Mouse (Mus musculus) midbrain, embryonic 13.5 days (tissue): ENCODE results near the gene Tln2. TPM values are rescaled to one million over a fixed set of nuclear protein-coding genes. Genes with fewer than 3 reads are reported as not detected.
A peak's percentile ranks its signal among the peaks of the same experiment; 100 is the strongest.

Experiments
- ATAC-seq: fragments of 200-750 bp; cut with Nextera tagmentation; 2 replicates; pipeline ENCODE4 v1.8.0; 2017; ENCODE audit warnings: mild to moderate bottlenecking, moderate TSS enrichment, moderate library complexity
- H3K27ac ChIP-seq: fragments of 300-500 bp; sonication (generic); 2 replicates; pipeline ENCODE4 v1.5.1; 2015; ENCODE audit warnings: inconsistent platforms, mild to moderate bottlenecking, moderate library complexity
- H3K27me3 ChIP-seq: fragments of 300-500 bp; sonication (generic); 2 replicates; pipeline ENCODE4 v1.6.1; 2015; ENCODE audit warnings: mild to moderate bottlenecking, inconsistent platforms
- H3K36me3 ChIP-seq: fragments of 300-500 bp; sonication (generic); 2 replicates; pipeline ENCODE4 v1.6.1; 2015; ENCODE audit warnings: mild to moderate bottlenecking, inconsistent platforms
- H3K4me1 ChIP-seq: fragments of 300-500 bp; sonication (generic); replicated peaks from 2 replicates; pipeline ENCODE4 v1.6.1; 2015; ENCODE audit warnings: inconsistent platforms
- H3K4me2 ChIP-seq: fragments of 300-500 bp; sonication (generic); replicated peaks from 2 replicates; pipeline ENCODE4 v1.6.1; 2015; ENCODE audit warnings: moderate library complexity, mild to moderate bottlenecking, inconsistent platforms
- H3K4me3 ChIP-seq: fragments of 300-500 bp; sonication (generic); replicated peaks from 2 replicates; pipeline ENCODE4 v1.5.1; 2015; ENCODE audit warnings: mild to moderate bottlenecking, inconsistent platforms
- H3K9ac ChIP-seq: fragments of 300-500 bp; sonication (generic); replicated peaks from 2 replicates; pipeline ENCODE4 v1.6.1; 2015; ENCODE audit warnings: mild to moderate bottlenecking, inconsistent platforms
- H3K9me3 ChIP-seq: fragments of 300-500 bp; sonication (generic); 2 replicates; pipeline ENCODE4 v1.6.1; 2016; ENCODE audit warnings: mild to moderate bottlenecking, inconsistent platforms
- WGBS: fragments of 180-500 bp; shearing (Covaris S2); methylation state at CpG from one replicate; pipeline ENCODE4 v1.1.7; 2015; 5-methylcytosine and 5-hydroxymethylcytosine counted together
- polyA plus RNA-seq: library from polyadenylated mRNA; unstranded; fragments of >200 nt; fragmentation: Nextera tagmentation; extraction: Ambion mirVana; gene quantifications from 2 replicates; pipeline ENCODE4 v1.2.1, GENCODE M21; 2015

The Tln2 gene
- polyA plus RNA-seq, 1 experiment from 2014 or later, result 16.4 TPM

DNA sequence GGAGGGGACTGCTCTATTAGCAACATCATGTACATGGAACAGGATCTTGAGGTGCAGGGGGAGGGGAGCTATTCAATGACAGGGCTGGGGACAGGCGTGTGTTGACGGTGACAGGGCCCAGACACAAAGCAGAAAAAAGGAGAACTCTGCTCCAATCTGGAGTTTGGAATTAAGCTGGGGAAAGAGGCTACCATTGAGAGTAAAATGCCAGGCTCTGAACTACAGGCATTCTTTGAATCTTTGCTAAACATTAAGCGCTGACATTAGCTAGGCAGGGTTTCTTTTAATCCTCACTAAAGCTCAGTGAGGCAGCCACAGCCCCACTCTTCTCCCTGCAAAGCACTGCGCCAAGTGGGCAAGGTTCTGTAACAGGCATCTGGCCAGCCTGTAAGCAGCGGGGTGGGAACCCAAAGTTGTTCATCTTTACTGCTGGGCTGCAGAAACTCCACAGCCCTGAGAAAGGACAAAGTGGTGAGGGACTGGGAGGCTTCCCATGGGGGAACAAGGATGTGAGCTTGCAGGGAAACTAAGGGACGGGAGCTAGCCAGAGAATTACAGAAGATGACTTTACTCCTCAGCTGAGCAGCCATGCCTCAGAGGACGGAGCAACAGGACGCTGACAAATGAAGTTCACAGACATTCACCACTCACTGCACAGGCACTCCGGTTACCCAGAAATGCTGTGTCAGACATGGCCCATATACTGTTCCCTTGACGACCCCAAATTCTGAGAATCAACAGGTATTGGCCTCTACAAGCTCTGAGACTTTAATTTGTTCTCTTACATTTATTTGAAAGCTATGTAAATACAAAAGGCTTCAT, 124.0 kb downstream of the Tln2 start:
- no peaks in the 10 kb centered on the region for H3K9me3 ChIP-seq
- H3K9ac ChIP-seq, result no peak overlapping the region
- H3K4me2 ChIP-seq, result peak overlapping the region; percentile 16; the same call in 1 of the 2 replicates
- no peak overlapping the region for H3K4me3 ChIP-seq
- ATAC-seq, result peak; percentile 75
- H3K27me3 ChIP-seq, result no peaks in the 10 kb centered on the region
- WGBS, result 24% methylated on average over 10 of the region's 10 CpGs
- H3K4me1 ChIP-seq, result peaks cover 22% of the 10 kb centered on the region
- H3K27ac ChIP-seq, result peak overlapping the region; percentile 45; the same call in 1 of the 2 replicates
- H3K36me3 ChIP-seq, result no peaks in the 10 kb centered on the region

DNA sequence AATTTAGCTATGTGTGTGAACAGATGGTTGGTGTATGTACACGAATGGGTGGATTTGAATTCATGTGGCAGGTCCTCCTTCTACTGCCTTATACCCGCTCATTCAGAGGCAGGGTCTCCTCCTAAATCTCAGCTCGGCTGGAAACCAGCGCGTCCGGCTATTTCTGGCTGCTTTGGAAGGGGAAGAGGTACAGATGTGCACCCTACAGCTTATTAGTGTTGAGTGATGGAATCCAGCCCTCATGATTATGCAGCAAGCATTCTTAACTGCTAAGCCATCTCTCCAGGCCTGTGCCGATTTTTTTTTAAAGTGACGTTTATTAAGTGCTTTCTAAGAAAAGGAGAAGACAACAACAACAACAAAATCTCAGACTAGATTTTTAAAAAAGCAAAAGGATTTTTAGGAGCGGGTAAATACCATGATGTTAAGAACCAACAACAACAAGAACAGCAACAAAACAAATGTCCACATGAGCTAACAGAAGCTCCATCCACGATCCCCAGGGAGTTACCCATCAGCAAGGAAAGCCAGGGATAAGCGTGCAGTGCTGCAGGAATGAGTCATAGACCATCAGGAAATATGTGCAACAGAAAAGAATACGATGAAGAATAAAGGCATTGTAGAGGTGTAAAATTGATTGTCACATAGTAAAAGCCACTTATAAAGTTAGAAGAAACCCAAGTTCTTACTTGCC, 130.2 kb downstream of the Tln2 start:
- ATAC-seq, result no peak
- no peak overlapping the region for H3K4me2 ChIP-seq
- no peak overlapping the region for H3K9ac ChIP-seq
- WGBS, result 71% methylated on average over 12 of the region's 12 CpGs
- H3K36me3 ChIP-seq, result no peaks in the 10 kb centered on the region
- no peaks in the 10 kb centered on the region for H3K4me1 ChIP-seq
- H3K27ac ChIP-seq, result no peak overlapping the region
- no peaks in the 10 kb centered on the region for H3K27me3 ChIP-seq
- no peak overlapping the region for H3K4me3 ChIP-seq
- no peaks in the 10 kb centered on the region for H3K9me3 ChIP-seq

DNA sequence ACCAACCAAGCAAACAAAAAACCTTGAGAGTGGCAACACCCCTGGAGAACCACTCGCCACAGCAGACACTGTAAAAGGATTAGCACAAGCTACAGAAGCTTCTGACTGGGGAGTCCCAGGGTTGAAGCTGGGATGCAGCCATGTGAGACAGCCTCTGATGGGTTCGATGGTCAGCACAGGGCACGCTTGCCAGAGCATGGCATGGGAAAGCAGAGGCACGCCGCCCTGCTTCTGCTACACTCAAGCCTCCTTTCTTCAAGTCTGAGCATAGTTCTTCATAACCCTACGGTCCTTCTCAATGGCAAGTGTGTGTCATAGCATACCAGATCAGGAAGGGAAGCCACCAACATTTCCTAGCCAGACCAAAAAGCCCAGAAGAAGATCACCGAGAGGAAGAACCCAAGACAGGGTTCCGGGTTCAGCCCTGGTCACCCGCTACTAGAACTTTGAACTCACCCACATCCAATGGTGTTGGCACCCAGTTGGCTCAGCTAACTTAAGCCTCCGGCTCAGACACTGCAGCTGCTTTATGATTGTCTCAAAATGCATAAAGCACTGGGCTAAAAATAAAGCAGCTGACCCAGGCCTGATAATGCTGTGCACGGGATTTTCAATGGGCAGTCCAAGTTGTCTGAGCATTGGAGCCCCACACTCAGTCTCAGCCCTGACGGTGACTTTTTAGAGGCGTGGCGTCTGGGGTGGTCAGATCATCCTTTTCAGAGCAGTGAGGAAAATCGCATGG, 131.0 kb downstream of the Tln2 start:
- H3K4me3 ChIP-seq, result no peak overlapping the region
- no peak overlapping the region for H3K9ac ChIP-seq
- 75% methylated on average over 15 of the region's 15 CpGs for WGBS
- ATAC-seq, result no peak
- H3K27ac ChIP-seq, result no peak overlapping the region
- no peaks in the 10 kb centered on the region for H3K9me3 ChIP-seq
- no peaks in the 10 kb centered on the region for H3K4me1 ChIP-seq
- H3K36me3 ChIP-seq, result no peaks in the 10 kb centered on the region
- no peaks in the 10 kb centered on the region for H3K27me3 ChIP-seq
- no peak overlapping the region for H3K4me2 ChIP-seq

GRCm38 (mm10) chr9:67426304-67426703, 133.2 kb downstream of the Tln2 start:
- H3K27ac ChIP-seq, result no peak overlapping the region
- no peak overlapping the region for H3K9ac ChIP-seq
- ATAC-seq, result no peak

GRCm38 (mm10) chr9:67424110-67424509, 135.4 kb downstream of the Tln2 start:
- Histone ChIP-seq H3K9me3 (no peaks in the 10 kb centered on the region), H3K27ac (no peak overlapping the region), H3K4me2 (no peak overlapping the region), H3K27me3 (no peaks in the 10 kb centered on the region), H3K4me3 (no peak overlapping the region), H3K36me3 (no peaks in the 10 kb centered on the region), H3K4me1 (no peaks in the 10 kb centered on the region), H3K9ac (no peak overlapping the region)
- no peak for ATAC-seq
- 79% methylated on average over 7 of the region's 7 CpGs for WGBS

More at GRCm38 (mm10) chr9:67426304-67426703, 133.2 kb downstream of the Tln2 start:
- no peaks in the 10 kb centered on the region for H3K36me3 ChIP-seq
- no peak overlapping the region for H3K4me2 ChIP-seq
- no peak overlapping the region for H3K4me3 ChIP-seq
- no peaks in the 10 kb centered on the region for H3K9me3 ChIP-seq
- no peaks in the 10 kb centered on the region for H3K27me3 ChIP-seq
- no peaks in the 10 kb centered on the region for H3K4me1 ChIP-seq
- 75% methylated on average over 3 of the region's 3 CpGs for WGBS

- Histone ChIP-seq H3K36me3 (no peaks in the 10 kb centered on the region), H3K27ac (no peak overlapping the region), H3K4me1 (peaks cover 10% of the 10 kb centered on the region), H3K9me3 (no peaks in the 10 kb centered on the region), H3K27me3 (no peaks in the 10 kb centered on the region), H3K4me2 (no peak overlapping the region), H3K4me3 (no peak overlapping the region), H3K9ac (no peak overlapping the region)
- ATAC-seq, result peak; percentile 68; the same call in 1 of the 2 replicates
- 57% methylated on average over 6 of the region's 6 CpGs for WGBS
Observed at GRCm38 (mm10) chr9:67418092-67418491, 141.4 kb downstream of the Tln2 start.

- H3K4me3 ChIP-seq, result no peak overlapping the region
- no peaks in the 10 kb centered on the region for H3K36me3 ChIP-seq
- no peak overlapping the region for H3K9ac ChIP-seq
- H3K9me3 ChIP-seq, result no peaks in the 10 kb centered on the region
- H3K27ac ChIP-seq, result no peak overlapping the region
- H3K4me1 ChIP-seq, result 0 out of 2 replicates have a peak, but pooled peaks cover 4% of the 10 kb centered on the region
- no peaks in the 10 kb centered on the region for H3K27me3 ChIP-seq
- no peak overlapping the region for H3K4me2 ChIP-seq
- 89% methylated on average over 2 of the region's 2 CpGs for WGBS
- no peak for ATAC-seq
Observed at GRCm38 (mm10) chr9:67410667-67411066, 148.8 kb downstream of the Tln2 start.

DNA sequence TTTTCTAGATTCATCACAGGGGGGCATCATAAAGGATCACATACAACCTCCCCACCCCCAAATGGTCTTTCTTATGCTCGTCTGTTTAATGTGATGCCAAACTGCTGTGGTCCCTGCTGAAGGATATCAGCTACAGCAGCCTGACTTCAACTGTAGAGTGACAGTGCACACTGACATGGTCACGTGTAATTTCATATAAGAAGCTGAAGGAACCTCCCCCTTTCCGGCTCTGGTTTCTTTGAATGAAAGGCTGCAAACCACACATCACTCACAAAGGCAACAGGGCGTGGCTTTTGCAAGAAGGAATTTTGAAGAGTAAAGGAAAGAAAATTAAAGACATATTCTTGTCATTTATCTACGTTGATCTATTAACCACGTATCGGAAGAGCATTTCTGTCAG, 154.8 kb downstream of the Tln2 start:
- ATAC-seq, result no peak
- WGBS, result 90% methylated on average over 7 of the region's 7 CpGs
- no peaks in the 10 kb centered on the region for H3K36me3 ChIP-seq
- no peaks in the 10 kb centered on the region for H3K4me1 ChIP-seq
- no peak overlapping the region for H3K4me2 ChIP-seq
- no peak overlapping the region for H3K4me3 ChIP-seq
- H3K27ac ChIP-seq, result no peak overlapping the region
- H3K9ac ChIP-seq, result no peak overlapping the region
- no peaks in the 10 kb centered on the region for H3K9me3 ChIP-seq
- H3K27me3 ChIP-seq, result no peaks in the 10 kb centered on the region

DNA sequence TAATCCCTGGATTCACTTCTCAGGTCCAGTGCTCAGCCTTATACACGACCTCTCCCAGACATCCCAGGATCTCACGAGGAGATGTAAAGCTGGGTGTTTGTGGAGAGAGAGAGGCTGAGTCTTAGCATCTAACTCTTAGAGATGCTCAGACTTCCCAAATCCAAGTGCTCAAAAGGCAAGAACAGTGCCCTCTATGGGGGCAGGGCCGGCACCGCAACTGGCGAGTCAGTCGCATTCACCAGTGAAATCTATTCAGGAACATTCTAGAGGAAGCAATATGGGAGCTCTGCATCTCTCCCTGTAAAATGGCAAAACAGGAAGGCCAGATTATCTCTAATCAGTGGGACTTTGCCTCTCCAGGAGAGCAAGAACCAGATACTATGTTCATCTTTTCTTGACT, 159.9 kb downstream of the Tln2 start:
- no peak overlapping the region for H3K9ac ChIP-seq
- H3K27me3 ChIP-seq, result no peaks in the 10 kb centered on the region
- H3K36me3 ChIP-seq, result no peaks in the 10 kb centered on the region
- H3K4me2 ChIP-seq, result no peak overlapping the region
- ATAC-seq, result no peak
- no peaks in the 10 kb centered on the region for H3K4me1 ChIP-seq
- no peaks in the 10 kb centered on the region for H3K9me3 ChIP-seq
- H3K27ac ChIP-seq, result no peak overlapping the region
- WGBS, result 86% methylated on average over 6 of the region's 6 CpGs
- no peak overlapping the region for H3K4me3 ChIP-seq

- no peaks in the 10 kb centered on the region for H3K27me3 ChIP-seq
- H3K4me2 ChIP-seq, result no peak overlapping the region
- no peaks in the 10 kb centered on the region for H3K9me3 ChIP-seq
- no peak for ATAC-seq
- no peak overlapping the region for H3K4me3 ChIP-seq
- 96% methylated on average over 3 of the region's 3 CpGs for WGBS
- no peaks in the 10 kb centered on the region for H3K36me3 ChIP-seq
- H3K4me1 ChIP-seq, result no peaks in the 10 kb centered on the region
- no peak overlapping the region for H3K27ac ChIP-seq
- H3K9ac ChIP-seq, result no peak overlapping the region
Observed at GRCm38 (mm10) chr9:67397756-67398155, 161.7 kb downstream of the Tln2 start.

GRCm38 (mm10) chr9:67396446-67396845, 163.1 kb downstream of the Tln2 start:
- 94% methylated on average over 3 of the region's 3 CpGs for WGBS
- Histone ChIP-seq H3K4me2 (no peak overlapping the region), H3K4me1 (no peaks in the 10 kb centered on the region), H3K27ac (no peak overlapping the region), H3K36me3 (no peaks in the 10 kb centered on the region), H3K9ac (no peak overlapping the region), H3K4me3 (no peak overlapping the region), H3K9me3 (no peaks in the 10 kb centered on the region), H3K27me3 (no peaks in the 10 kb centered on the region)
- ATAC-seq, result no peak

DNA sequence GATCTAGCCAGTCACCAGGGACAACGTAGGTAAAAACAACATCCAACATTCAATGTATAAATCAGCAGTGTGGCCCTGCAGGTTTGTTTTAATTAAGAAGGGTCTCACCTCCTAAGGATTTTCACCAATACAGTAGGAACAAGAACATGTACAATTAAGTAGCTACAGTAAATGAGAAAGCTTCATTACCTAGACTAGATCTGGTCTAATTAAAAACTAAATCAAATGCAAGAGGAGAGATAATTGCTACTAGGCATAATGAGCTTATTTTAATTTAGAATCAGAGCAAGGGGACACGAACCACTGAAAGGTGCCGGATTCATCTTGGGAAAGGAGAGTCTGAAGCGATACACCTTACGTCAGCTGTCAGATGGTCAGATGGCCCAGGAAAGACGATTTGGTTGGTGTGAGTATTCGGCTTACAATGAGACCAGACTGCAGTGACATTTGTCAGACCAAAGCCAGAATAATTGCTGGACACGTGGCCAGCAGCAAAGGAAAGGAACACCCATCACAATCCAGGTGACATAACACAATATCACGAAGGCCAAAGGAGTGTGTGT, 175.4 kb downstream of the Tln2 start:
- ATAC-seq, result no peak
- H3K27me3 ChIP-seq, result no peaks in the 10 kb centered on the region
- no peak overlapping the region for H3K27ac ChIP-seq
- no peak overlapping the region for H3K4me3 ChIP-seq
- no peak overlapping the region for H3K9ac ChIP-seq
- H3K4me1 ChIP-seq, result no peaks in the 10 kb centered on the region
- H3K9me3 ChIP-seq, result no peaks in the 10 kb centered on the region
- H3K36me3 ChIP-seq, result no peaks in the 10 kb centered on the region
- no peak overlapping the region for H3K4me2 ChIP-seq
- WGBS, result 78% methylated on average over 9 of the region's 9 CpGs
